Mouse (Mus musculus) megakaryocyte, embryonic 14.5 days (primary cell): Measurements from ENCODE around the gene Mageb16. TPM values are rescaled to one million over a fixed set of nuclear protein-coding genes. Genes with fewer than 3 reads are reported as not detected.

Source experiments
- H3K27me3 ChIP-seq: replicated peaks from 2 replicates; pipeline ENCODE3; 2012; ENCODE audit warnings: inconsistent platforms
- H3K36me3 ChIP-seq: replicated peaks from 2 replicates; pipeline ENCODE3; 2012; ENCODE audit warnings: low read length, inconsistent platforms, mixed read lengths
- H3K4me1 ChIP-seq: 2 replicates; pipeline ENCODE4 v1.6.1; 2012; ENCODE audit warnings: inconsistent platforms
- H3K4me3 ChIP-seq: replicated peaks from 2 replicates; pipeline ENCODE3; 2012; ENCODE audit warnings: moderate library complexity, mild to moderate bottlenecking, inconsistent platforms
- H3K9me3 ChIP-seq: 2 replicates; pipeline ENCODE4 v1.6.1; 2012; ENCODE audit warnings: inconsistent platforms
- FLI1 ChIP-seq: IDR thresholded peaks from 2 replicates; pipeline ENCODE4 v1.6.1; 2012; ENCODE audit warnings: low read length, inconsistent platforms, mixed read lengths
- GATA1 ChIP-seq: IDR thresholded peaks from 3 replicates; pipeline ENCODE4 v1.6.1; 2012; ENCODE audit warnings: mixed read lengths, low read length, inconsistent platforms, borderline replicate concordance
- polyA plus RNA-seq: library from polyadenylated mRNA; stranded (reverse); fragments of >175 nt; gene quantifications from 2 replicates; pipeline ENCODE4 v1.2.3, GENCODE M21; 2012; ENCODE audit warnings: low replicate concordance; ENCODE audit not compliant: insufficient read depth

Gene Mageb16
- not detected in 2 replicates for polyA plus RNA-seq

GRCm38 (mm10) chrX:79671411-79671810, at the start of gene Mageb16:
Mageb16 (minus strand) TSS chrX:79671435.
- Histone ChIP-seq H3K36me3 (no peaks in the 10 kb centered on the region), H3K9me3 (no peaks in the 10 kb centered on the region), H3K4me1 (no peaks in the 10 kb centered on the region), H3K27me3 (no peaks in the 10 kb centered on the region), H3K4me3 (no peak within 1 kb of the TSS)
- TF ChIP-seq GATA1 (no peak), FLI1 (no peak)

DNA sequence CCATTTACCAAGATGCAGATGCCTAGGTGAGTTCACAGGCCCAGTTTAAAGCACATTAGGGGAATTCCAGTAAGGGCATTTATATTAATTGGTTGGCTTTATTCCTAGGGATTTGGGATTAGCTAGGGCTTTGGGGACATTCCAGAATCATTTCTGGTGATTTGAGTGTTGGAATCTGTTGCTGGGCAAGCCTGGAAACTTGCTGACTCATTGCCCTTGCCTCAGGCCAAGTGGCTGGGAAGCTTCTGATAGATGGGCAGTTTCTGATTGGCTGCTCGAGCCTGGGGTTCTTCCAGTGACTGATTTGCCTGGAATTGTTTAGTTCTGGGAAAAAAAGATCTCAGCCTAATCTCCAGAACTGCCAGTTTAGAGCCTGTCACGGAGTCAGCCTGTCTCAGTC, 20.1 kb downstream of the Mageb16 start:
- no peak overlapping the region for H3K4me3 ChIP-seq
- no peaks in the 10 kb centered on the region for H3K4me1 ChIP-seq
- H3K36me3 ChIP-seq, result no peaks in the 10 kb centered on the region
- no peaks in the 10 kb centered on the region for H3K9me3 ChIP-seq
- TF ChIP-seq FLI1 (no peak), GATA1 (no peak)
- no peaks in the 10 kb centered on the region for H3K27me3 ChIP-seq

DNA sequence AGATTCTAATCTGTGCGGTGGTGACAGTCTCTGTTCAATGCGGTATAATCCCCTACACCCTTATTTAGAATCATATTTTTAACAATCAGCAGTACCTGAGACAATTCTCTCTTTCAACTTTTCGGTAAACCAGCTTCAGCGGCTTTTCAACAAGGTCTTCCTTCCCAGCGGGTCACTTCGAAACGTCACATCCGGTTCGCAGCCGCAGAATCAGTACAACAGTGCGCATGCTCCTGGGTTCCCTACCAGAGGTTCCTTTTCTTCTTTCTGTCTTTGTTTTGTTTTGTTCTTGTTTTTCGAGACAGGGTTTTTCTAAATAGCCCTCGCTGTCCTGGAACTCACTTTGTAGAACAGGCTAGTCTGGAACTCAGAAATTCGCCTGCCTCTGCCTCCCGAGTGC, 35.8 kb downstream of the Mageb16 start:
- H3K4me3 ChIP-seq, result no peak overlapping the region
- TF ChIP-seq FLI1, result no peak
- TF ChIP-seq GATA1, result no peak
- no peaks in the 10 kb centered on the region for H3K27me3 ChIP-seq
- no peaks in the 10 kb centered on the region for H3K4me1 ChIP-seq
- peaks cover 16% of the 10 kb centered on the region for H3K9me3 ChIP-seq
- no peaks in the 10 kb centered on the region for H3K36me3 ChIP-seq

GRCm38 (mm10) chrX:79606462-79606861, 64.8 kb downstream of the Mageb16 start:
- TF ChIP-seq FLI1, result no peak
- no peak for TF ChIP-seq GATA1
- Histone ChIP-seq H3K4me1 (no peaks in the 10 kb centered on the region), H3K9me3 (no peaks in the 10 kb centered on the region), H3K36me3 (no peaks in the 10 kb centered on the region), H3K27me3 (no peaks in the 10 kb centered on the region), H3K4me3 (no peak overlapping the region)

Other genes starting within 250 kb of the Mageb16 start
- gene Gm7173, start 154.2 kb downstream of the Mageb16 start, polyA plus RNA-seq, result not detected in 2 replicates